Mouse (Mus musculus): ENCODE measurements around the gene Tmem115.

Tmem115 gene

DNA sequence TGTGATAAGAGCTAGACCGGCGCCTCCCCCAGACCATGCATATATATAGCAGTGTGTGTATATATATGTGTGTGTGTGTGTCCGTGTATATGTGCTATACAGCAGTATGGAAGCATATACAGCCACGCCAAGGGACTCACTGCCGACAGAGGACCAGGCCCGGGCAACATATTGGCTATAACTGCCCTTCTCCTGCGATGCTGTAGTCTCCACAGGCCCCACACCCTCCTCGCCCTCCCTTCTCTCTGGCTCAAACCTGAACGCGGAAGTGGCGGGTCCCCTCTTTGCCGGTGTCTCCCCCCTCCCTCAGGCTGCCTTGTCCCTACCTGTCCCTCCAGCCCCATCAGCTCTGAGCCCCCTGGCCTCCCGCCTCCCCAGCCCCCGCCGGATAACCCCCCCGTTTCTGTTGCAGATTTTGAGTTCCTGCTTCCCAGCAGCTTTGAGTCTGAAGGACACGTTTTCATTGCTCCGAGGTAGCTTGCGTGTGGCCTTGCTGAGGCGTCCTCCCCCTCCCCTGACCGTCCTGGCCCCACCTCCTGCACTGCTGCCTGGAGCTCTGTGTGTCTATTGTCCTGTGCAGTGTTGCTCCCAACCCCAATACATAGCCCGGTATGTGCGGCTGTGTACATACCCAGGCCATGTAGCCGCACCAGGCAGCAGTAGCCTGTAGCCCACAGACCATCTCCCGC, 11.9 kb upstream of the Tmem115 start:
- ATAC-seq (ENCODE audit: low TSS enrichment), result 0 out of 2 replicates have a peak, but pooled peaks have one; percentile 47

DNA sequence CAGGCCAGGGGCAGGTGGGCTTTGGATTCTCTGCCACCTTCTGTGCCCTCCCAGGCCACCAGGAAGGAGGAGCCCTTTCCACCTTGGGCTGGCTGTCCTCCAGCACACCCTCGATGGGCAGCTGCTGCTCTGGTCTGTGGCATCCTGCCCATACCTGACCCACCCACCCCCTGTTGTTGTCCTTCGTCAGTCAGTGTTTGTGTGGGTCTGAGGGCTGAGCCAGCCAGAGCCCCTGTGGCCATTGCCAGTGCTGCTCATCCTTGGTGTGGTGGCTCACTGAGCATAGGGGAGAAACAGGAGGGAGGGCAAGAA, 11.4 kb upstream of the Tmem115 start:
- ATAC-seq (ENCODE audit: low TSS enrichment), result no peak

DNA sequence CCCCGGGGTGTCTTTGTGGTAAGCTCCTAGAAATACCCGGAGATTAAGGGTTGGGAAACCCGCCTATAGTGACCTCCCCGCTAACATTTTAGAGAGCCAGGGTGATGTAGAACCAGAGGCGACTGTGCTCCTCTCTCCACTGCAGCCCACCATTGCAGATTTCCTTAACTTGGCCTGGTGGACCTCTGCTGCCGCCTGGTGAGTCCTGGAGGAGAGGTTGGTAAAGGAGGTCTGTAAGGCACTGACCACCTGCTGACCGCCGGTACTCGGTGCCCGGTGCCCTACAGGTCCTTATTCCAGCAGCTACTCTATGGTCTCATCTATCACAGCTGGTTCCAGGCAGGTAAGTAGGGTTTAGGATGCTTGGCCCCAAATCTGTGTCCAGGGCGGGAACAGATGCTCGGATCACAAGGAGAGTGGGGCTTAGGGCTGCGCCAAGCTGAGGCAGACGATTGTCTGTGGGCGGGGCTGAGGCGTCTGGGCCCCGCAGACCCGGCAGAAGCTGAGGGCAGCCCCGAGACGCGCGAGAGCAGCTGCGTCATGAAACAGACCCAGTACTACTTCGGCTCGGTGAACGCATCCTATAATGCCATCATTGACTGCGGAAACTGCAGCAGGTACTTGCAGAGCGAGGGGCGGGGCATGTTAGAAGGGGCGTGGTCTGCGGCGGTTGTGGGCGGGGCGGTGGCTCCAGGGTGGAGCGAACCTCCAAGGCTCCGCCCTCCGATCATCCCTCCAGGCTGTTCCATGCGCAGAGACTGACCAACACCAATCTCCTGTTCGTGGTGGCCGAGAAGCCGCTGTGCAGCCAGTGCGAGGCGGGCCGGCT, 7.3 kb upstream of the Tmem115 start:
- ATAC-seq (ENCODE audit: low TSS enrichment), result peak; percentile 70

DNA sequence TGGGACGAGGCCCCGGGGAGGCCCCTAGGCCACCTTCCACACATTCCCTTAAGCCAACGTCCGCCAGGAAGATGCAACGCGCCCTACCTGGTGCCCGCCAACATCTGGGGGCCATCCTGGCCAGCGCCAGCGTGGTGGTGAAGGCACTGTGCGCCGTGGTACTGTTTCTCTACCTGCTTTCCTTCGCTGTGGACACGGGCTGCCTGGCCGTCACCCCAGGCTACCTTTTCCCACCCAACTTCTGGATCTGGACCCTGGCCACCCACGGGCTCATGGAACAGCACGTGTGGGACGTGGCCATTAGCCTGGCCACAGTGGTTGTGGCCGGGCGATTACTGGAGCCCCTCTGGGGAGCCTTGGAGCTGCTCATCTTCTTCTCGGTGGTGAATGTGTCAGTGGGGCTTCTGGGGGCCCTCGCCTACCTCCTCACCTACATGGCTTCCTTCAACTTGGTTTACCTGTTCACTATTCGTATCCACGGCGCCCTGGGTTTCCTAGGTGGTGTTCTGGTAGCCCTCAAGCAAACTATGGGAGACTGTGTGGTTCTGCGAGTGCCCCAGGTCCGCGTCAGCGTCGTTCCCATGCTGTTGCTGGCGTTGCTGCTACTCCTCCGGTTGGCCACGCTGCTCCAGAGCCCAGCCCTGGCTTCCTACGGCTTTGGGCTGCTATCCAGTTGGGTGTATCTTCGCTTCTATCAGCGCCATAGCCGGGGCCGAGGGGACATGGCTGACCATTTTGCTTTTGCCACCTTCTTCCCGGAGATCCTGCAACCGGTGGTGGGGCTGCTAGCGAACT, 860 bp downstream of the Tmem115 start:
- ATAC-seq (ENCODE audit: low TSS enrichment), result no peak

DNA sequence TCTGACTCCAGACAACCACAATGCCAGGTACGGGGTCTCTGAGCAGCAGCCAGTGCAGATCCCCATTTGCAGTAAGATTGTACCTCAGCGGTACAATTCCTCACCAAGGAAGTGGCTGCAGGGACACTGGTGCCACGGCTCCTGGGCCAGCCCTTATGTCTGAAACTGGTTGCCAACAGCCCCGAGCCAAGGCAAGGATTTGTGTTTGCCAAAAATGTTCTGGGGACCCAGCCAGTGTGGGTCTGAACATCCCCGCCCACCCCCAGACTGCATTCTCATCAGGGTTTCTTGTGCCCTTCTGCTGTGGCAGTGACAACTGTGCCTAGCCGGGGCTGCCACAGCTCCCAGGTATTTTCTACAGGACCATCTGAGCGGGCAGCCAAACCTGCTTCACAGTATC, 4.5 kb downstream of the Tmem115 start:
- no peak for ATAC-seq (ENCODE audit: low TSS enrichment)

DNA sequence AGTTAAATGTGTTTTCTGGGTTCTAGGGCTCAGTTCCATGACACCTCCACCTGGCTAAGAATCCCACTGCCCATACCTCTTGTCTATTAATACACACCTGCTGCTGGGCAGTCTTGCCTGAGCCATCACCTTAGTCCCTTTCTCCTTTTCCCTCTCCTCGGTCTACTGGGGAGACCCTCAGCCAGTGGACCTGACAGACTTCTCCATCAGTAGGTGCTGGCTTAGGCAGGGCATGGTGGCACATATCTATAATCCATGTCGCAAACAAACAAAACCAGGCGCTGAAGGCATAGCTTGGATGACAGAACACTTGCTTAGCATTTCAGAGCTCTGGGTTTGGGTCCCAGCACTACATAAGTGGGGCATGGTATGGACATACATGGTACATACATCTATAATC, 5.0 kb downstream of the Tmem115 start:
- no peak for ATAC-seq (ENCODE audit: low TSS enrichment)

DNA sequence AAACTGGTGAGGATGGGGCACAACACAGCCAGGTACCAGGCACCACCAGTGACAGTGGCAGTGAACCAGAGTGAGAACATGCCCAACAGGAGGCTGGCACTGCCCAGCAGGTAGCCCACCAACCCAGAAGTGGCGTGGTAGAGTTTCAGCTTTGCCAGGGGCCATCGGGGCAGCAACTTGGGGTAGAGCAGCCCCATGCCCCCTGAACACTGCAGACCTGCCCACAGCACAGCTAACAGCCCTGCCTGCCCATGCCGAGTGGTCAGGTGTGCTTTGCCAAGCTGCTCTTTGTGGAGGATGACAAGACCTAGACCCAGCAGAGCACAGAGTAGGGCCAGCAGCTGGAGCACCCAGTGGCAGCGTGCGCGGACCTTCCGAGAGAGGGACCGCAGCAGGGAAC, 6.2 kb downstream of the Tmem115 start:
- ATAC-seq (ENCODE audit: low TSS enrichment), result no peak

DNA sequence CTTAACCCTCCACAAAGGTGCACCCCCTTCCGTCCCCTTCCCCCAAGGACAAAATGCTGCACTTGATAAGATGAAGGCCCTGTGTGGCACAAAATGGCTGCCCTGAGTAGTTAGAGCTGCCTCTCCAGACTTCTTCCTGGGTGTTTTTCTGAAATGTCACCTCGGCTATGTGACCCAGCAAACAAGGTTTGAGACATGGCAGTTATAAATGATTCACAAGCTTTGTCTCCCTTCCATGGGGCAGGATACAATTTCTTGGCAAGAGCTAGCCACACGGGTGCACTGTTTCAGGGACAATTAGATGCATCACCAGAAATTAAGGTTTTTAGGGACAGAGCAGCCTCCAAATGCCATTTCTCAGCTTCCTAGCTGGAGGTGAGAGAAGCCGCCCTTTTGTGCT, 6.7 kb downstream of the Tmem115 start:
- no peak for ATAC-seq (ENCODE audit: low TSS enrichment)

DNA sequence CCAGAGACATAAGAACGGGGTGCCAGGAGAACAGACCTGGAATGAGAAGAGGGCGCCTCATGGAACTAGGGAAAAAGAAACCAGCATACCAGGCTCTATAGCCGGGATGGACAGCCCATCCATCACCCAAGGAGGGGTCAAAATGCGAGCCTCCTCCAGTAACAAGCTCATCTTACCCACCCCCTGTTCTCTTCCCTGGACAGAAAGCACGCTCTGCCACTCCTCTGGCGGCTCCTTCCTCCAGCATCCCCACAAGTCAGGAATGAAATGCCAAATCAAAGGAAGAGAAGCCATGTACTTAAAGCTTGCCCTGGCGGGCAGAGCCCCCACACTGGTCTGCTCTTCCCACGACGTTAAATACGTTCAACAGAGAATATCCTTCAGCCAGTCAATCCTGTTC, 7.3 kb downstream of the Tmem115 start:
- ATAC-seq (ENCODE audit: low TSS enrichment), result no peak

DNA sequence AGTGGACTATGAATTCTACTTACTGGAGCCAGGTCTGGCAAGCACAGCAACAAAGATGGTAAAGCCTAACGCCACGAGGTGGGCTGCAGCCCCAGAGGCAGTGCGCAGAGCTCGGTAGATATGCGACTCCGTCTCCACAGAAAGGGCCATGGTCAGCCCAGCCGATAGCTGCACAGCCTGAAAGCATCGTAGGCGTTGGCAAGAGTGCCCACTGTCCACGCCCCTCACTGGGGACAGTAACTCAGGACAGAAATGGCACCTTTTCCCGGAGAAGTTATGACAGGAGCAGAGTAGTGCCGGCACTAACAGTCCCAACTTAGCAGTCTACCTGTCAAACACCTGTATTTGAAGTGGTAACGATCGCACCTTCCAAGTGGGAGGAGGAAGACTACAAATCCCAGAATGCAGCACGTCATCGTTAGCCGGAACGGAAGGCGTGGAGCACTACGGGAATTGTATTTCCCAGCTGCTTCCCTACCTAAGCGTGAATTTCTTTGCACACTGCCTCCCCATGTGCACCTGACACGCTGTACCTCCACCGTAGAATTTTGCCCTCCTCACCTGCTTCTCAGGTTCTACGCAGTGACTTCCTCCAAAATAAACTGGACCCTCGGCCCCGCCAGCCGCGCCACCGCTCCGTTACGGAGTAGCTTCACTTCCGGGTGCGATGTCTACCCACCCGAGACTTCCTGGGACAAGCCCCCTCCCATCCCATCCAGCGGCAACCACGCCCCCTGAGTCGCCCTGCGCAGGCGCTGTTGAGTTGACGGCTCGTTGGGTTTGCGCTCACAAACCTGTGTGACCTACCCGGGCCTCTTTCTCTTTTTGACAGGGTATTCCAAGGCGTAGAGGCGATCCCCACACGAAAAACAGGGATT, 8.0 kb downstream of the Tmem115 start, which contains the start of the genes Cyb561d2 and Nprl2:
Gene Cyb561d2, minus strand, starts transcription at position 720 of the 878 bp plus-strand sequence.
Gene Nprl2, plus strand, starts transcription at position 753 of the 878 bp plus-strand sequence.
- peak; percentile 72 for ATAC-seq (ENCODE audit: low TSS enrichment)

DNA sequence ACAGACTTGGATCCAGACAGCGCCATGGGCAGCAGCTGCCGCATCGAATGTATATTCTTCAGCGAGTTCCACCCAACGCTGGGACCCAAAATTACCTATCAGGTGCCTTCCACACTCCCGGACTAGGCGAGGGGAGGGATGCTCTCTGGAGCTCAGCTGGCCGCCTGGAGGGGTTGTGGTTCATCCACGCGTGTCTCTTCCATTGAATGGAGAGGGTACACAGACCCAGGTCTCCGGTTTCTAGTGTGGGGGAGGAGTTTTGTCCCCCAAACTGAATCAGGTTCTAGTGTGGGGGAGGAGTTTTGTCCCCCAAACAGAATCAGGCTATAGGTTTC, 8.6 kb downstream of the Tmem115 start:
- peak; percentile 1; the same call in 1 of the 2 replicates for ATAC-seq (ENCODE audit: low TSS enrichment)

DNA sequence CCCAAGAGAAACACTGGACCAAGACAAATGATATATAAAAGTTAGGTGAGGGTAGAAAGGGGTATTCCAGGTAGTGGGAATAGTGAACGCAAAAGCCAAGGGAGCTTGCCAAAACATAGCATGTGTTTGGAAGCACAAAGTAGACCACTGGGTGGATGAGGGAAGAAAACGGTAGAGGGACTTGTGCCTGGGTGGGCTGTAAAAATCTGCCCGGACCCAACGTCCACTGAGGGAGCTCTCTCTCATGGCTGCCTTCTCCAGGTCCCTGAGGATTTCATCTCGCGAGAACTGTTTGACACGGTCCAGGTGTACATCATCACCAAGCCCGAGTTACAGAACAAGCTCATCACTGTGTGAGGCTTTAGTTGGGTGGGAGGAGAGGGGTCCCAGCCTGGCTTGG, 9.0 kb downstream of the Tmem115 start:
- no peak for ATAC-seq (ENCODE audit: low TSS enrichment)

DNA sequence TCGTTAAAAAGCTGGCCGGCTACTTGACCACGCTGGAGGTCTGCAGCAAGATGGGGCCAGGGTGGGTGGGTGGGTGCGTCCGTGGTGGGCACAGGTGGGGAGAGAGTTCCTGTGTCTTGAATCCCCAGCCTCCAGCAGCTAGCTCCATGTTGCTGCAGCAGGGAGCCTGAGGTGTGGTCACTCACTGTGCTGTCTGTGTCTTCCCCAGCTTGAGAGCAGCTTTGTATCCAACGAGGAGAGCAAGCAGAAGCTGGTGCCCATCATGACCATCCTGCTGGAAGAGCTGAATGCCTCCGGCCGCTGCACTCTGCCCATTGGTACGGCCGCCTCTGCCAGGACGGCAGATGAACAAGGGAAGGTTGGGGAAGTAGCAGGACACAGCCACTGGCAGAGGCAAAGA, 9.6 kb downstream of the Tmem115 start:
- no peak for ATAC-seq (ENCODE audit: low TSS enrichment)

DNA sequence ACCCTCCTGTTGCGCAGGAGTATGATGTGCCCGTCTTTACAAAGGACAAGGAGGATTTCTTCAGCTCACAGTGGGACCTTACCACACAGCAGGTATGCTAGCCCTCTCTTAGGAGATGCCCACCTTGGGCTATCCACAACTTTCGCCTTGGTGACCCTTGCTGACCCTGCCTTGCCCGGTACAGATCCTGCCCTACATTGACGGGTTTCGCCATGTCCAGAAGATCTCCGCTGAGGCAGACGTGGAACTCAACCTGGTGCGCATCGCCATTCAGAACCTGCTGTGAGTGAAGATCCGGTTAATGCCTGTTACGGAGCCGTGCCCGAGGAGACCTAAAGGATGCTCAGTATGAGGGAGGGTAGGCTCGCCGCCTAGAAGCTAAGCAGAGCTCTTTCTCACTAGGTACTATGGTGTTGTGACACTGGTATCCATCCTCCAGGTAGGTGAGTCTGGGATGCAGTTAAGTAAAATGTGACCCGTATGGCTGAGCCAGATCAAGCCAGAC, 10.5 kb downstream of the Tmem115 start:
- ATAC-seq (ENCODE audit: low TSS enrichment), result no peak

DNA sequence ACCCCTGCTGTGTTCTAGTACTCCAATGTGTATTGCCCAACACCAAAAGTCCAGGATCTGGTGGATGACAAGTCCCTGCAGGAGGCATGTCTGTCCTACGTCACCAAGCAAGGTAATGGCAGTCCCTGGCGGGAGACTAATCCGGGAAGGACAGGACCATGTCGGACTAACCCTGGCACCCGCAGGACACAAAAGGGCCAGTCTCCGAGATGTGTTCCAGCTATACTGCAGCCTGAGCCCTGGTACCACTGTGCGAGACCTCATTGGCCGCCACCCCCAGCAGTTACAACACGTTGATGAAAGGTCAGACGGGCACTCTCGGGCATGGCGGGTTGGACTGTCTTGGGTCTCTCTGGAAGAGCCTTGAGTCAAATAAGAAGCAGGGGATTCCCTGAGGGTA, 11.0 kb downstream of the Tmem115 start:
- ATAC-seq (ENCODE audit: low TSS enrichment), result no peak

DNA sequence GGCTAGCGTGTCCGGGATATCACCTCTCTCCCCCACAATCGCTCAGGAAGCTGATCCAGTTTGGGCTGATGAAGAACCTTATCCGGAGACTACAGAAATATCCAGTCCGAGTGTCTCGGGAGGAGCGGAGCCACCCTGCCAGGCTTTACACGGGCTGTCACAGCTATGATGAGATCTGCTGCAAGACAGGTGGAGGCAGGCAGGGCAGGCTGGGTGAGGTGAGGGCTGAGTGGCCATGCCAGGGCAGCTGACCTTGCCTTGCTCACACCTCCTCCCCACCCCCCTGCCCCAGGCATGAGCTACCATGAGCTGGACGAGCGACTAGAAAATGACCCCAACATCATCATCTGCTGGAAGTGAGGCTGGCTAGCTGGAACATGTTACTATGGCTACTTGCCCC, 11.5 kb downstream of the Tmem115 start:
- ATAC-seq (ENCODE audit: low TSS enrichment), result no peak

DNA sequence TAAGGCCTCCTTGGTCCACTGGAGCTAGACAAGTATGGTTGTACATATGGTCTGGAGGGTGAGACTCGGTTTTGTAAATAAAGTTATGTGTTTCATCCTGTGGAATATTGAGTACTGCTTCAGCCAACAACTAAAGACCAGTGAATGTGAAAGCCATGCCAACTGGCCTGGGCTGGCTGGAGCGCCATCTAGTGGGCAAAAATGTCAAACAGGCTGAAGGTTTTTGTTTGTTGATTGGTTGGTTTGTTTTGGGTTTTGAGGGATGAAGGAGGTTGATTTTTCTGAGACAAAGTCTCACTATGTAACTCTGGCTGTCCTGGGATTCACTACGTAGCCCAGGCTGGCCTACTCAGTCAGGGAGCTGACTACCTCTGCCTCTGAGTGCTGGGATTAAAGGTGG, 11.9 kb downstream of the Tmem115 start:
- no peak for ATAC-seq (ENCODE audit: low TSS enrichment)

DNA sequence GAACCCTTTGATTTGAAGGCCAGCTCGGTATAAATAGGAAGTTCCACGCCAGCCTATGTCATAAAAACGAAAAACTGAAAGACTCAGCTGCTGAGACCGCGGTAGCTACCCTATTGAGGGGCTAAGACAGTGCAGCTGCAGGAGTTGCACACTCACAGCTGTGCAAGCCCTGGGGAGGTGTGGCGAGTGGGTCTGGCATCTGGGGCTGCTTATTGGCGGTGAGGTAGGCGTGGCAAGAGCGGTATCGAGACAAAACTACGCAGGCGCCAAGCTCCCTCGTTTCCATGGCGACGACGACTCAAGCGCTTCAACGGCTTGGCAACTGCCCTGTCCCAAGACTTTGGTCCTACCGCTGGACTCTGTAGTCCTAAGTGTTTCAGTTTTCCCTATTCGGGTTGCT, 13.3 kb downstream of the Tmem115 start, which contains the start of gene Zmynd10:
Gene Zmynd10, plus strand, starts transcription at position 273 of the 400 bp plus-strand sequence.
- peak; percentile 67 for ATAC-seq (ENCODE audit: low TSS enrichment)

DNA sequence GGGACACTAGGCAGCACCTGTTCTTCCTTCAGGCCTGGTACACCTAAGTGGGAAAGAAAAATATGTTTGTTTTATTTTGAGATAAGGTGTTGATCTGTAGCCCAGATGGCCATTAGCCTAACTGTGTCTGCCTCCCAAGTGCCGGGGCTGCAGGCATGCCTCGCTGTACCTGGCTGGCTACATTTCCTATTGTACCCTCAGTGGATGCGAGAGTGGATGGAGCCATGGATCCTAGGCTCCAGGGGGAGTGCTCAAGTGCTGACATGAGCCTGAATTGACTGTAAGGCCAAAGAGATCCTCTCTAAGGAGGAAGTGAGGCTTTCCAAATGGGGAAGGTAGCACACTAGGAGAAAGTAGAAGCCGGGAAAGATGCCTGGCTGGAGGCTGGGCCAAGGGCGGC, 14.2 kb downstream of the Tmem115 start:
- no peak for ATAC-seq (ENCODE audit: low TSS enrichment)

DNA sequence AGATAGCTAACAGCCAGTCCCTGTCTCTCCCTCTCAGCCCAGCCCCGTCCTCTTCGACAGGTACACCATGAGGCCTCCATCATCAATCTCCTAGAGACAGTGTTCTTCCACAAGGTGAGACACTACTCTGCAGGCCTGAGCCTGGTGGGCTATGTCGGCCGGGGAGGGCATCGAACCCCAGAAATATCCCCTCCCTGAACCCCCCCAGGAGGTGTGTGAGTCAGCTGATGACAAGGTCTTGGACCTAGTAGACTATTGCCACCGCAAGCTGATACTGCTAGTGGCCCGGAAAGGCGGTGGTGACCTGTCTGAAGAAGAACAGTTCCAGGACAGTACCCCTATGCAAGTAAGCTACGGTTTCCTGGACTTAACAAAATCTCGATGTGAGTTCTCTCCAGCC, 15.1 kb downstream of the Tmem115 start:
- ATAC-seq (ENCODE audit: low TSS enrichment), result no peak

DNA sequence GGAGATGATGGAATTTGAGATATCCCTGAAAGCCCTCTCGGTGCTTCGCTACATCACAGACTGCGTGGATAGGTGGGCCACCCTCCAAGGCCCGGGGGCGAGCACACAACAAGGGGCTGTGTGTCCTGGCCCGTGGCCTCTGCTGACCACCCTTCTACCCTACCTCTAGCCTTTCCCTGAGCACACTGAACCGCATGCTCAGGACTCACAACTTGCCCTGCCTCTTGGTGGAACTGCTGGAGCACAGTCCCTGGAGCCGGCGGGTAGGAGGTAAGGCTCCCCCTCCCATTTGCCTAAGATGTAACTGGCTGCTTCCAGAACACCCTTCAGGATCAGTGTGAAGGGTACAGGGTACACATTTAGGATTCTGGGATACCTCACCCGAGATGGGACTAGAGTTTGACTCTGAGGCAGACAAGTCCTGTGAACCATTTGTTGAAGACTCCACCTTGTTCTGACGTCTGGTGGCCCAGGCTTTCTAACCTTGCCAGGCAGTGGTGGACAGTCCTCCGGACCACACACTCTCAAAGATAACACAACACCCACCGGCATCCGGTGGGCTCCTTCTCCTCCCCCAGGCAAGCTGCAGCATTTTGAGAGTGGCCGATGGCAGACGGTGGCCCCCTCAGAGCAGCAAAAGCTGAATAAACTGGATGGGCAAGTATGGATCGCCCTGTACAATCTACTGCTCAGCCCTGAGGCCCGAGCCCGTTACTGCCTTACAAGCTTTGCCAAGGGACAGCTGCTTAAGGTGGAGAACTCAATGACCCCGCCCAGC, 15.7 kb downstream of the Tmem115 start:
- ATAC-seq (ENCODE audit: low TSS enrichment), result no peak

All from frontal cortex, adult (tissue).